Mouse (Mus musculus) splenic B cell, adult 2 months (primary cell): ENCODE measurements at regions not wholly inside any gene's neighbourhood (a gene's known extent, or its start where the extent isn't known, plus 50 kb on each side); places are given as distances from the start of the nearest gene placed in this dataset.
A peak's percentile ranks its signal among the peaks of the same experiment; 100 is the strongest.

ENCODE experiments used
- DNase-seq: peaks from one replicate; pipeline ENCODE4 v3.0.0-alpha.2; 2011; ENCODE audit warnings: low read depth, low spot score
- H3K27me3 ChIP-seq: 2 replicates; pipeline ENCODE4 v1.6.1; 2012; ENCODE audit warnings: mild to moderate bottlenecking, low read length, moderate library complexity, mixed read lengths; ENCODE audit not compliant: control insufficient read depth, poor library complexity, insufficient read depth, severe bottlenecking
- H3K36me3 ChIP-seq: 2 replicates; pipeline ENCODE4 v1.6.1; 2012; ENCODE audit warnings: mild to moderate bottlenecking, low read length, moderate library complexity, mixed read lengths; ENCODE audit not compliant: control insufficient read depth, poor library complexity, insufficient read depth, severe bottlenecking

DNA sequence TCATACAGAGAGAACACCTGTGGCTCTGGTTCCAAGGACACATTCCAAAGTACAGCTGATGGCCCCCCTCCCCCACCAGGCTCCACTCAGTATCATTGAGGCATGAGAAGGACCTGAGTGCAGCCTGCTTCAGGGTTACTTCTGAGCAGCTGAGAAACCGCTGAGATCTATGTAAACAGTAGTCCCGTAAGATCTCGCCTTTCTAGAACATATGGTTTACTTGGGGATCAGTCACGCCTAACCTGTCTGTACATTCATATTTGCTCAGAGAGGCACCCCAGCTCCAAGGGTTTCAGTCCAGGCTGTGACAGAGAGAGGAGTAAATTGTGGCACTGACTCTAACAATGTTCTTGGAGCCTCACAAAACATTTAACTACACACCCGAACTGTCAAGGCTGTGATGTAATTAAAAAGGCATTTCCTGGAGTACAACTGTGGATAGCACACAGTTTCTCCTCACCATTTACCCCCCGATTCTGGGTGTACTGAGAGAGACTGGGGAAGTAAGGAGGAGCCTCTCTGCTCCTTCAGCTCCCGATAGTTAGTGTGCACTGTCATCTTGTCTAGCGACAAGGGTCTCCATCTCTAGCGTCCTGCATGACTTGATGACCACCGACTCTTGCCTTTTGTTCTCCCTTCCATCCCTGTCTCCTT lies 155.7 kb downstream of the Dad1 start:
- Histone ChIP-seq H3K27me3 (no peaks in the 10 kb centered on the region), H3K36me3 (no peaks in the 10 kb centered on the region)
- DNase-seq = no peak

DNA sequence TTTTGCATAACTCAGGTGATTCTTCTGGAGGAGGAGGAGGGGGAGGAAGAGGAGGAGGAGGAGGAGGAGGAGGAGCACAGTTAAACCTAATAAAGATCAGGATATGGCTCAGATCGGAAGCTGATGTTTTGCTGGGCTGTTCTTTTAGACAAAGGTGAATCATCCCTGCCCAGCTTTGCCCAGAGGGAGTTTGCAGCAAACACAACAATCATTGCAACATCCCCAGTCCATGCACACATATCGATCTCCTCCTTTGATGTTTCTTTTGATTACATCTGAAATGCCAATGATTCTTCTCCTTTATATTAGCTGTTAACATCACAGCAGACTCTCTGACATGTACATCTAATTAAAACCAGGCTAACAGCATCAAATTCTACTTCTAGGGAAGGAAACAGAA lies 156.9 kb downstream of the Dad1 start:
- no peak for DNase-seq
- Histone ChIP-seq H3K36me3 (no peaks in the 10 kb centered on the region), H3K27me3 (no peaks in the 10 kb centered on the region)

DNA sequence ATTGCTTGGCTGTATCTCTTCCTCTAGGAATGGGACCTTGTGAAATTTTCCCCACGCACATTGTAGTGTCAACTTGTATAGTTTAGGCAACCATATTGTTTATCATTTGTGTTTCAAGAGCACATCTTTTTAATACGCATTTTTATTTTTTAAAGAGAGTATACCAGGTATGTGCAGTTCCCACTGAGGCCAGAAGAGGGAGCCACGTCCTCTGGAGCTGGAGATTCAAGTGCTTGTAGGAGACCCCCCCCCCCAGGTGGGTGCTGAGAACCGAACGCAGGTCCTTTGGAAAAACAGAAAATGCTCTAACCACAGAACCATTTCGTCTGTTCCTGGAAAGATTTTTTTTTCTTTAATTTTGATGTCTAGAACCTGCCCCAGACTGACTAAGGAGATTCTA lies 161.5 kb downstream of the Dad1 start:
- Histone ChIP-seq H3K36me3 (no peaks in the 10 kb centered on the region), H3K27me3 (no peaks in the 10 kb centered on the region)
- DNase-seq = no peak

DNA sequence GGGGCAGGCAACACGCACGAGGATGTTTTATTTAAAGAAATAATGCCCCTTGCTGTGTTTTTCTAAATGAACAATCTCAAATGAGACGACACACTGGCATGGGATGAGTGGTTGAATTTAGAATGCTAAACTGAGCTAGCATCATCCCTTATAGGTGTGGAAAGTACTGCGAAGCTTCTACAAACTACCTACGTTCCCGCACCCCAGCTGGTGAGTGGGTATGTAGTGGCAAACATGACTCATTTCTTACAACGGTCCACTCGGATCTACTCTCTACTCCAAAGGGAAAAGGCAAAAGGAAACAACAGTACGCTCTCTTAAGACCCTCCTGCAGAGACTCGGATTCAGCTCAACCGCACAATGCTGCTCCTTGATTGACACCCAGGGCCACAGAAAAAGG lies 167.2 kb downstream of the Dad1 start:
- no peak for DNase-seq
- no peaks in the 10 kb centered on the region for H3K27me3 ChIP-seq
- H3K36me3 ChIP-seq = no peaks in the 10 kb centered on the region

DNA sequence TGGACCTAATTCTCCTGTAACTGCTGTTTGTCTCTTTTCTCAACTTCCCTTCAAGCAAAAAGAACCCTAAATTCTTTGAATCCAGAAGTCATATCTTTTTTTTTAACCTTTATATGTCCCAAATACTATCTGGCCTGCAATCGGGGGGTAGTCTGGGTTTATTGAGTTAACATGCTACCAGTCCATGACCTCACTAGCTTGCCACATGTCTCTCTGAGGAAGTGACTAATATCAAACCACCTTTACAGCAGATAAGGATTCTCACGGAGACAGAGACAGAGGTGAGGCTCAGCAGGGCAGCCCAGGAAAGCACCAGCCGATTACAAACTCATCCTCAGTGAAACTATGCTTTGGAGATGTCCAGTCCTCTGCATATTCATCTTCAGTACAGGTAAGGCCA lies 179.2 kb downstream of the Dad1 start:
- Histone ChIP-seq H3K27me3 (no peaks in the 10 kb centered on the region), H3K36me3 (no peaks in the 10 kb centered on the region)
- DNase-seq = no peak

DNA sequence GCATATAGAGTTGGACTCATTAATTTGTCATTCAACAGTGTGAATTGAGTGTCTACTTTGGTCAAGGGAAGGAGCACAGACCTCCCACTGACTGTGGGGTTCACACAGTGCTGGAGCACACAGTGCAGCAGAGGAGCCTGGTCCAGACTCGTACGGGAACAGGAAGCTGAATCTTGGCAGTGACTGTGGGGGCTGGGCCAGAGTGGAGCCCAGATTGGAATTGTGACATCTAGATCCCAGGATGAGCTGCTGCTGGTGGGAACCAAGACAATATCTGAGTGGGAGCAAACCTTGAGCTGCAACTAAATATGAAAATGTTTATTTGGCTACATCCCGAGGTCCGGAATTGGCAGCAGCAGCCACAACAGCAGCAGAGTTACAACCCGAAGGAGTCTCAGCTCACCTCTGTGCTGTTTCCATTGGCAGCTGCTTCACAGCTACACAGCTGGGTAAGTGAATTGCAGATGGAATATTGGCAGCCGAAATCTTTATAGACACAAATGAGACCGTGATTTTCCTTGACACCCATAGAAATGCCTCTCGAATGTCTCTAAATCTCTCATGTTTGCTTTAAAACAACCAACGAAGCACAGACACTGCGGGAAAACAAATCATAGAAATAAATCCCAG lies 181.5 kb downstream of the Dad1 start:
- no peak for DNase-seq
- H3K27me3 ChIP-seq = no peaks in the 10 kb centered on the region

DNA sequence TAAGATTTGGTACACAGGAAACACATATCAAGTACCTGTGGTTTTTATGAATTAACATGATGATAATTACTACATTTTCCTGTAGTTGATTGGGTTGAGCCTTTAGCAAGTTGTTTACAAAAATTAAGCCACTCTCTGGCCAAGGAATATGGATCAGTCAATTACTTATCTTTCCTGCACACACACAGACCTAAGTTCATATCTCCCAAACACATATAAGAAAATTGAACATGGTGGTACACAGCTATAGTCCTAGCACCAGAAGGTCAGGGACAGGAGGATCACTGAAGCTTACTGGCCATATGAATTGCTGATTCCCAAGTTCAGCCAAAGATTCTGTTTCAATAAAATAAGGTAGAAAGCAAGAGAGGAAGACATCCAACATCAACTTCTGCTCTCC lies 183.7 kb downstream of the Dad1 start:
- H3K27me3 ChIP-seq = no peaks in the 10 kb centered on the region
- H3K36me3 ChIP-seq = no peaks in the 10 kb centered on the region
- no peak for DNase-seq

More for the DNA sequence above, 181.5 kb downstream of the Dad1 start:
- no peaks in the 10 kb centered on the region for H3K36me3 ChIP-seq

DNA sequence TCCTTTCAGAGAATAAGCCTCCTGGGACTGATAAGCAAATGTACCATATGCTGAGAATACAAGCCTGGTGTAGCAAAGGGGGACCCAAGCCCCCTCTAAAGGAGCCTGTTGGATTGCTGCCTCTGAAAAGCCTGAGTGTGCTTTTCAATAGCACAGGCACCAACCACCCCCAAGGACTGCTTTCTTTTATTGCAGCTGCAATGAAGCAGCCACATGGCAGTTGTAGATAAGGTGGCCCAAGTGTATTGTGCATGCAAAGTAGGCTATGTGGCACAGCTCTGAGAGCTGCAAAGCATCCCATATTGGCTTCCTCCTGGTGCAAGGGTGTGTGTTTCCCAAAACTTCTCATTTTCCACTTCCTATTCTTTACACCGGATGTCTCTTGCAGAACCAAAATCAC lies 185.2 kb downstream of the Dad1 start:
- no peak for DNase-seq
- Histone ChIP-seq H3K27me3 (no peaks in the 10 kb centered on the region), H3K36me3 (no peaks in the 10 kb centered on the region)

DNA sequence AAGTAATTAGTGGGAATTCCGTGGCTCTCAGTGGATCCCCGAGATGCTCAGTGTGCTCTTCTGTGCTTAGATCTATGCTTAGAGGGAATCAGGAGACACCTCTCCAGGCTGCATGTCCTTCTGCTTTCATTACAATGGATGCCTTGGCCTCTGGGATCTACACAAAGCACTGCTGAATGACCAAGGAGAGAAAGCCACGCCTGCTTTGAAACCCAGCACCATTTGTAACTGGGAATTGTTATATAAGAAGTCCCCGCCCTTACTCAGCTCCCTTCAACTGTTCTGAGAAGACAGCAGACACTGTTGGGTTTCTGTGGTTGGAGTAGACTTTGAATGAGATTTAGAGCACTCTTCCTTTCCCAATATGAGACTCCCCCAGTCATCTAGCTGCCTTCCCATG lies 188.4 kb downstream of the Dad1 start:
- H3K36me3 ChIP-seq = no peaks in the 10 kb centered on the region
- no peaks in the 10 kb centered on the region for H3K27me3 ChIP-seq
- DNase-seq = no peak

DNA sequence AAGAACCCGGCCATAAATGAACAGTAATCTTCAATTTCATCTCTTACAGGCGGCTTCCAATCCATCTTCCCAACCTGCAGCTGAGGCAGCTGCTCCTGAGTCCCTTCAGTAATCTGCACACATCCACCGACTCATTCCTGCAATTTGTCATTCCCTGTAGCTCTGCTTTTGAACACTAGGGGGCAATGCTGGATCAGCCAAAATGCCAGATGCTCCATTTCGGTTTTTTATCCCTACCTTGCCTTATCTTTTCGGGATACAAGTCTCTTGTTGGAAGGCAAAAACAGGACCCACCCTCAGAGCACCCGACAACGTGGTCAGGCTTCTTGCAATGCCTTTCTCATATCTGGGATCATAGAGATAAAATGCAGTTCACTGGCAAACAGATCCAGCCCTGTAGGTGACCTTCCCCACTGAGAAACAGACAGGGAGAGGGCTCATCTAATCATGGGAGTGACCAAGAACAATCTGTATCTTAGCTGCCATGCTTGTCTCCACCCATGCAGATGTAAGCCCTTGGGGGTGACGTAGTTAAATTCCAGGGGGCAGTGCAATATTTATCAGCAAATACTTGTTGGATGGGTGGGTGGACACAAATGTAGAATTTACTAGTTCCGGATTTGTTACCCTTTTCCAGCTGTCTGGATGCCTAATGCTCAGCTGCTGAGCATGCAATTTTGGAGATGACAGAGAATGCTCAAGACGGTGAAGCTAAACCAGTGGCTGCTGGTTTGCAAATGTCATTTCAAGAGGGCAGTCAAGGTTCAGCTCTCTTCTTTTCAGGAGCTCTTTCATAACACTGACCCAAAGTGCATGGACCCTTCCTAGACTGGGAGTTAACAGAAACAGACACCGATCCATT lies 189.1 kb downstream of the Dad1 start:
- peak; percentile 56 for DNase-seq
- Histone ChIP-seq H3K27me3 (no peaks in the 10 kb centered on the region), H3K36me3 (no peaks in the 10 kb centered on the region)

DNA sequence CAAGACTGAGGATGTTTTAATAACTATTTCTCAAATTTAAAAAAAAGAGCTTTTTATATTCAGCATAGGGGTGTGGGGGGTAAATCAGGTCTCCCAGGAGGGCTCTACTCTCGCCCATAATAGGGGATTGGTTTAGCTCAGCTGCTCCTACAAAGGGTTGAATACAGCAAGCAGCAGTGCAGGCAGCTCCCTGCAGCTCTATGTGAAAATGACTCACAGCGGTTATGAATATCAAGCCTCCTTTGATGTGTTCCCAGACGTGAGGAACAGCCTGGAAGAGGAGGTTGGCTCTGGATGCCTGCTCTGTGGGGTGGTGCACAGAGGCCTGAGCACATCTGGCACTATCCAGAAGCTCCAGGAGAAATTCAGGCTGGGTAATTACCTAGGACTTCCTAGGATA lies 192.3 kb downstream of the Dad1 start:
- DNase-seq = no peak
- Histone ChIP-seq H3K36me3 (no peaks in the 10 kb centered on the region), H3K27me3 (no peaks in the 10 kb centered on the region)

DNA sequence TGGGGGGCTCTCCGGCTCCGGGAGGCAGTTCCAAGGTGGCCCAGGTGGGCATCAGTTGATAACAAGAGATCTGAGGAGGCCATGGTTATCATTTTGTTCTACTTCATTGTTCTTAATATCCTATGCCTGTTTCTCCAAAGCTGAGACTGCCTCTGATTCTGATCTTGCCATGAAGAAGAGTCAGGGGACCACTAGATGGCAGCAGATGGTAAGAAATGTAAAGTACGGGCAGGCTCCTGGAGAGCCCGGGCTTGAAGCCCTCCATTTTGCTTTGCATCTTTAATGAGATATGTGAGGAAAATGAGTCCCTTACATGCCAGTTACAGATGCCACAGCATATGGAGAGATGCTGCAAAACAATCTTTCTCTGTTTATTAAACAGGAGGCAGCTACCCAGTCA lies 194.1 kb downstream of the Dad1 start:
- Histone ChIP-seq H3K36me3 (no peaks in the 10 kb centered on the region), H3K27me3 (no peaks in the 10 kb centered on the region)
- DNase-seq = peak; percentile 91

DNA sequence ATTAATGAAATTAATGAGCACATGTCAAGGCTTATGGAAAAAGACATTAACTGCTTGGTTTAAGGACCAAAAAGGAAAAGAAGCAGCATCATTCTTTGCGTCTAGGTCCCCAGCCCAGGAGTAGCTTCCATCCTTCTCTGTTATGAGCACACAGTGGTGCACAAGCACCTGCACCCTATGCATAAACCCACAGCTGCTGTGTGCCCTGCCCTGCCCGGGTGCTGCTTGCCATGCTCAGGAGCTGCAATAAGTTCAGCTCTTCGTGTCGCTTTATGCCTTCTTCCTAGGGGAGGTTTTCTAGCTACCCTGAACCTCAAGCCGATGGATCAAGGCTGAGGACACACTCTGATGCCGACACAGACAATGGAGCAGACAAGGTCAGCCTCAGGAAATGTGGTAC lies 194.8 kb downstream of the Dad1 start:
- H3K36me3 ChIP-seq = no peaks in the 10 kb centered on the region
- no peaks in the 10 kb centered on the region; the same call in 1 of the 2 replicates for H3K27me3 ChIP-seq
- DNase-seq = no peak

DNA sequence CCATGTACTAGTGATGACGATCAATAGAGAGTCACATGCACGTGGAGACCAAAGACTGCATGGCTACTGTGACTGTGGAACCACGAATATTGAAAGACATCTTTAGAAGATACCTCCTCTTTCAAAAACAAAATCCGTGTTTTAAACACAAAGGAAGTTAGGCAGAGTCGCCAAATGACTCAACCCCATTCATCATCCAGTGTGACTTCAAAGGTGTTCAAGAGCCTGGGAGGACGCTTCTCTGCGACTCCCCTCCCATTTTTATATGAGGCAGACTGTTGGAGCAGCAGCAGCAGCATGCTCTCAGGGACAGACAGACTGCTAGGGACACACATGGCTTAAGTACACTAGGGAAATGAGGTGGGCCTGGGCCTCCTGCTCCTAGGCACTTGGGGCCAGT lies 197.2 kb downstream of the Dad1 start:
- Histone ChIP-seq H3K27me3 (no peaks in the 10 kb centered on the region; the same call in 1 of the 2 replicates), H3K36me3 (no peaks in the 10 kb centered on the region)
- DNase-seq = no peak

DNA sequence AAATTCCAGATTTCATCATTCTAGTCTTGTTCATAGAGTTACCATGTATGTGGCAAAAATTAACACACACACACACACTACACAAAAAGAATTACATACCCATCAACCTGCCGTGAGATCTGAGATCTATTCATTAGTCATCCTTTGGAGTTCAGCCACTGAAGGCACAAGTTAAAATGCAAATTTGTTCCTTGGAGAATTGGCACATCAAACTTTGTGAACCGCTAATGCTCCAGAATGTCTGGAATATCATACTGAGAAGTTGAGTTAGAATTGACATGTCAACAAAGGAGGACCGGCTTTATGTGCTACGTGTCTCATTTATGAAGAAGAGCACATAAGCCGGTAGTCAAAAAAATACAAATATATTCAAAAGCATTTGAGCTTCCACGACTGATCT lies 198.5 kb downstream of the Dad1 start:
- no peak for DNase-seq
- no peaks in the 10 kb centered on the region for H3K36me3 ChIP-seq
- H3K27me3 ChIP-seq = no peaks in the 10 kb centered on the region; the same call in 1 of the 2 replicates
